Mouse (Mus musculus) lung, embryonic 16.5 days (tissue): ENCODE measurements around the gene Cfap58. TPM values are rescaled to one million over a fixed set of nuclear protein-coding genes. Genes with fewer than 3 reads are reported as not detected.
A peak's percentile ranks its signal among the peaks of the same experiment; 100 is the strongest.

ENCODE experiments used
- ATAC-seq: fragments of 200-750 bp; cut with Nextera tagmentation; 2 replicates; pipeline ENCODE4 v1.8.0; 2017; ENCODE audit warnings: low read depth, mild to moderate bottlenecking, moderate library complexity
- H3K27ac ChIP-seq: fragments of 300-500 bp; sonication (generic); 2 replicates; pipeline ENCODE4 v1.5.1; 2014; ENCODE audit warnings: mild to moderate bottlenecking, control low read depth, low read length
- H3K27me3 ChIP-seq: fragments of 300-500 bp; sonication (generic); 2 replicates; pipeline ENCODE4 v1.6.1; 2014; ENCODE audit warnings: low read depth, low read length, mixed read lengths; ENCODE audit not compliant: control insufficient read depth, insufficient read depth
- H3K36me3 ChIP-seq: fragments of 300-500 bp; sonication (generic); 2 replicates; pipeline ENCODE4 v1.6.1; 2014; ENCODE audit warnings: low read length; ENCODE audit not compliant: control insufficient read depth, insufficient read depth
- H3K4me1 ChIP-seq: fragments of 300-500 bp; sonication (generic); replicated peaks from 2 replicates; pipeline ENCODE4 v1.6.1; 2014; ENCODE audit warnings: low read length, mixed read lengths; ENCODE audit not compliant: control insufficient read depth, insufficient read depth
- H3K4me2 ChIP-seq: fragments of 300-500 bp; sonication (generic); 2 replicates; pipeline ENCODE4 v1.6.1; 2014; ENCODE audit warnings: low read depth, low read length, control low read depth
- H3K4me3 ChIP-seq: fragments of 300-500 bp; sonication (generic); 2 replicates; pipeline ENCODE4 v1.5.1; 2014; ENCODE audit warnings: mild to moderate bottlenecking, low read length, control low read depth
- H3K9ac ChIP-seq: fragments of 300-500 bp; sonication (generic); 2 replicates; pipeline ENCODE4 v1.6.1; 2014; ENCODE audit warnings: low read length, control low read depth
- H3K9me3 ChIP-seq: fragments of 300-500 bp; sonication (generic); 2 replicates; pipeline ENCODE4 v1.6.1; 2016; ENCODE audit warnings: low read length; ENCODE audit not compliant: control insufficient read depth
- WGBS: fragments of 180-500 bp; shearing (Covaris S2); extraction: QIAGEN DNeasy Blood & Tissue Kit; methylation state at CpG from one replicate; pipeline ENCODE4 v1.1.7; 2014; 5-methylcytosine and 5-hydroxymethylcytosine counted together
- polyA plus RNA-seq: library from polyadenylated mRNA; unstranded; fragments of >200 nt; fragmentation: Nextera tagmentation; extraction: Ambion mirVana; gene quantifications from 2 replicates; pipeline ENCODE4 v1.2.1, GENCODE M21; 2015

The Cfap58 gene
- polyA plus RNA-seq, 1 experiment from 2014 or later: 0.53 TPM

DNA sequence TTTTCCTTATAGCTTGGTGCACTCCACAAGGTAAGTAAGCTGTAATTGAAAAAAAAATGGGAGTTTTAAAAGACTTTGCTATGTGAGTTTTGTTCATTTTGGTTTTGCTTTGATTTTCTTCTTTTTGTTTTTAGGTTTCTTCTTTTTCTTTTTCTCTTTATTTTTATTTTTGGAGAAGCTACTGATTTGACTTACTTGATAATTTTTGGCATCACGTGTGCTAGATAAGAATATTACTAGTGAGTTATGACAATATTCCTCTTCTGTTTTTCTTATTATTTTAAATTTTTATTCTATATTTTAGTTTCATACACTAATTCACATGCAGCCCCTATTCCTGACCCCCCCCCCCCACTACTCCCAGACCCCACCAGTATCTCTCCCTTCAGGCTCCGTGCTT is 10.4 kb upstream of the Cfap58 start:
- no peaks in the 10 kb centered on the region for H3K9me3 ChIP-seq
- no peaks in the 10 kb centered on the region for H3K27me3 ChIP-seq
- peaks cover 19% of the 10 kb centered on the region for H3K4me1 ChIP-seq
- H3K9ac ChIP-seq: no peak overlapping the region
- no peak overlapping the region for H3K27ac ChIP-seq
- 63% methylated on average over 2 of the region's 2 CpGs for WGBS
- ATAC-seq: no peak
- H3K36me3 ChIP-seq: no peaks in the 10 kb centered on the region
- no peak overlapping the region for H3K4me2 ChIP-seq
- H3K4me3 ChIP-seq: no peak overlapping the region

- Histone ChIP-seq H3K27ac (peak overlapping the region; percentile 75), H3K4me1 (peaks cover 19% of the 10 kb centered on the region), H3K4me2 (no peak overlapping the region), H3K36me3 (no peaks in the 10 kb centered on the region), H3K9ac (no peak overlapping the region; the same call in 1 of the 2 replicates), H3K9me3 (no peaks in the 10 kb centered on the region; the same call in 1 of the 2 replicates), H3K27me3 (no peaks in the 10 kb centered on the region), H3K4me3 (no peak overlapping the region)
- 46% methylated on average over 4 of the region's 4 CpGs for WGBS
- peak; percentile 82 for ATAC-seq
Observed at GRCm38 (mm10) chr19:47929043-47929442, 8.4 kb upstream of the Cfap58 start.

GRCm38 (mm10) chr19:47931982-47932638 is 5.4 kb upstream of the Cfap58 start:
- no peaks in the 10 kb centered on the region for H3K36me3 ChIP-seq
- H3K4me3 ChIP-seq: no peak overlapping the region
- H3K4me2 ChIP-seq: no peak overlapping the region
- 40% methylated on average over 7 of the region's 7 CpGs for WGBS
- peak; percentile 63 for ATAC-seq
- H3K9ac ChIP-seq: no peak overlapping the region
- peaks cover 15% of the 10 kb centered on the region for H3K4me1 ChIP-seq
- H3K27ac ChIP-seq: no peak overlapping the region
- H3K9me3 ChIP-seq: no peaks in the 10 kb centered on the region; the same call in 1 of the 2 replicates
- no peaks in the 10 kb centered on the region for H3K27me3 ChIP-seq

GRCm38 (mm10) chr19:47934146-47934545 is 3.3 kb upstream of the Cfap58 start:
- whole genome bisulfite sequencing: 87% methylated on average over 8 of the region's 8 CpGs
- Histone ChIP-seq H3K4me2 (no peak overlapping the region), H3K36me3 (no peaks in the 10 kb centered on the region), H3K27me3 (peaks cover under 1% of the 10 kb centered on the region; the same call in 1 of the 2 replicates), H3K4me1 (peaks cover 21% of the 10 kb centered on the region), H3K4me3 (no peak overlapping the region), H3K27ac (no peak overlapping the region), H3K9me3 (no peaks in the 10 kb centered on the region; the same call in 1 of the 2 replicates), H3K9ac (no peak overlapping the region)
- ATAC-seq: no peak

- H3K4me3 ChIP-seq: no peak overlapping the region
- H3K4me1 ChIP-seq: peaks cover 18% of the 10 kb centered on the region
- no peak overlapping the region for H3K27ac ChIP-seq
- H3K27me3 ChIP-seq: peaks cover 3% of the 10 kb centered on the region; the same call in 1 of the 2 replicates
- no peak overlapping the region for H3K4me2 ChIP-seq
- WGBS: 52% methylated on average over 16 of the region's 16 CpGs
- H3K9me3 ChIP-seq: no peaks in the 10 kb centered on the region; the same call in 1 of the 2 replicates
- no peak overlapping the region for H3K9ac ChIP-seq
- no peaks in the 10 kb centered on the region for H3K36me3 ChIP-seq
- ATAC-seq: no peak
Observed at GRCm38 (mm10) chr19:47934636-47935238, 2.7 kb upstream of the Cfap58 start.

- Histone ChIP-seq H3K27ac (no peak overlapping the region), H3K36me3 (no peaks in the 10 kb centered on the region), H3K4me1 (peaks cover 11% of the 10 kb centered on the region), H3K4me2 (no peak overlapping the region), H3K9ac (no peak overlapping the region), H3K27me3 (peaks cover 9% of the 10 kb centered on the region; the same call in 1 of the 2 replicates), H3K9me3 (no peaks in the 10 kb centered on the region; the same call in 1 of the 2 replicates), H3K4me3 (no peak overlapping the region)
- WGBS: 67% methylated on average over 6 of the region's 6 CpGs
- no peak for ATAC-seq
Observed at GRCm38 (mm10) chr19:47935530-47935929, 1.9 kb upstream of the Cfap58 start.

GRCm38 (mm10) chr19:47936490-47936889 is 985 bp upstream of the Cfap58 start:
- WGBS: 85% methylated on average over 11 of the region's 11 CpGs
- Histone ChIP-seq H3K36me3 (no peaks in the 10 kb centered on the region), H3K4me3 (no peak overlapping the region), H3K9ac (no peak overlapping the region), H3K27me3 (peaks cover 9% of the 10 kb centered on the region; the same call in 1 of the 2 replicates), H3K4me1 (peaks cover 6% of the 10 kb centered on the region), H3K27ac (no peak overlapping the region), H3K9me3 (no peaks in the 10 kb centered on the region; the same call in 1 of the 2 replicates), H3K4me2 (no peak overlapping the region)
- no peak for ATAC-seq

- ATAC-seq: no peak
- Histone ChIP-seq H3K9ac (no peak overlapping the region), H3K4me1 (peaks cover 6% of the 10 kb centered on the region), H3K9me3 (no peaks in the 10 kb centered on the region; the same call in 1 of the 2 replicates), H3K4me3 (no peak overlapping the region; the same call in 1 of the 2 replicates), H3K27me3 (peaks cover 9% of the 10 kb centered on the region; the same call in 1 of the 2 replicates), H3K36me3 (no peaks in the 10 kb centered on the region), H3K4me2 (peak overlapping the region; percentile 78), H3K27ac (no peak overlapping the region)
- WGBS: 68% methylated on average over 9 of the region's 9 CpGs
Observed at GRCm38 (mm10) chr19:47936938-47937337, 537 bp upstream of the Cfap58 start.

GRCm38 (mm10) chr19:47939361-47939760 is 1.9 kb downstream of the Cfap58 start:
- ATAC-seq: no peak
- Histone ChIP-seq H3K9ac (no peak overlapping the region), H3K4me2 (no peak overlapping the region), H3K4me3 (no peak overlapping the region), H3K27me3 (peaks cover 9% of the 10 kb centered on the region; the same call in 1 of the 2 replicates), H3K27ac (no peak overlapping the region), H3K36me3 (no peaks in the 10 kb centered on the region), H3K4me1 (peaks cover 6% of the 10 kb centered on the region), H3K9me3 (no peaks in the 10 kb centered on the region)
- WGBS: 61% methylated on average over 6 of the region's 6 CpGs
